9 mouse cellular contexts compared by ENCODE assay signal in the genomic region with DNA sequence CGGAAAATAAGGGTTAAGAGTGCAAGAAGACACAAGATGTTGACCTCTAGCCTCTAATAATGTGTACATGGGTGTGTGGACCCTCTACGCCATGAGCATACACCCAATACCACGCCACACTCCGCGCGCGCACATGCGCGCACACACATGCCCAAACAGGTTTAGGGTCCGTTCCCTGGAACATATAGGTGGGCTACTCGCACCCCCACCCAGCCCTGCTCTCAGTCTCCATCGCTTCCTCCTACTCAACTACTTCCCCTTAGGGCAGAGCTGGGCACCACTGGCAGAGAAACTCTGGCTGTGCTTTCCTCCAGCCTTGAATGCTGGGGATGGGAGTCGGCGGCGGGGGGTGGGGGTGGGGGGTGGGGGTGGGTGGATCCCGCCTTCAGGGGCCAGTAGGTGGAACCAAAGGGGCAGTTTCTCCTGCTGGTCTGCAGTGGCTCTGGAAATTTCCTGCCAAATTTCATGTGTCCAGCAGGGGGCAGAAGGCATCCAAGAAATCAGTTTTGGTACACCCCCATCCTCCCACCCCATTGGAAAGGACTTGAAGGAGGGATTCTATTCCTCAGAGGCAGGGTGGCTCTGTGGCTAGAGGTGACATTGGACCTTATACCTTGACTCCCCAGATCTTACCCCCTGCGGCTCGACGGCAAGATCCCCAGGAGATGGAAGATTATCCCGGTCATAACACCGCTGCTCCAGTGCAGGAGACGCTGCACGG. TPM values are rescaled to one million over a fixed set of nuclear protein-coding genes. Genes with fewer than 3 reads are reported as not detected.
DNase-seq lines count a peak whose midpoint lies in the region; ATAC-seq and TF ChIP-seq lines count a peak whose summit lies in the region.
"Had no signal": no experiment of that assay in that cellular context is flagged by ENCODE, and none has a peak within 500 bp of the region (broad histone marks: within the 10 kb centered on the region; RNA-seq: fewer than 3 reads in every experiment).

No protein-coding gene starts in this region.

- peak overlapping the region; percentile 24 for H3K4me2 ChIP-seq in forebrain, postnatal 0 days (ENCODE audit: low read depth)
- peak overlapping the region; percentile 46 for H3K4me2 ChIP-seq in hindbrain, embryonic 16.5 days (ENCODE audit: low read length)

- ATAC-seq in frontal cortex, adult (ENCODE audit: low TSS enrichment), result no peak
- peak; percentile 42; the same call in 1 of the 2 replicates for ATAC-seq in forebrain, postnatal 0 days
- no peak; the same call in 1 of the 2 replicates for ATAC-seq in hindbrain, embryonic 16.5 days

- 26% methylated on average over 23 of the region's 23 CpGs for WGBS in cerebellum, adult 2 months
- WGBS in forebrain, postnatal 0 days, result 14% methylated on average over 23 of the region's 23 CpGs
- WGBS in hindbrain, embryonic 16.5 days, result 21% methylated on average over 23 of the region's 23 CpGs

- DNase-seq in frontal cortex, adult 2 months (ENCODE audit: extremely low spot score in 1 of 2, low spot score in 1 of 2), result peak; percentile 52 to 87
- peak; percentile 82 to 88 for DNase-seq in cerebellum, adult 2 months
- DNase-seq in forebrain, postnatal 0 days, result peak; percentile 84
- peak; percentile 45 to 48 for DNase-seq in left cerebral cortex, adult 8-10 months (ENCODE audit: low spot score in 2 of 2)
- peak; percentile 82 for DNase-seq in mesoderm, embryonic 11.5 days (ENCODE audit: low read depth, low spot score)
- DNase-seq in splenic B cell, adult 2 months (ENCODE audit: low read depth, low spot score), result peak; percentile 69

- H3K9me3 ChIP-seq in forebrain, postnatal 0 days (ENCODE audit: low read length), result no peaks in the 10 kb centered on the region
- no peaks in the 10 kb centered on the region for H3K9me3 ChIP-seq in hindbrain, embryonic 16.5 days (ENCODE audit: control insufficient read depth, low read length)
- H3K9me3 ChIP-seq: megakaryocyte, embryonic 14.5 days had no signal

- peak; percentile 82 for TF ChIP-seq CTCF in cerebellum, adult 2 months (IDR thresholded peaks at IDR 0.05; ENCODE audit: borderline replicate concordance, insufficient read depth, low read depth, low read length)
- TF ChIP-seq CTCF in forebrain, postnatal 0 days (IDR thresholded peaks at IDR 0.05; ENCODE audit: low read depth), result peak; percentile 86

- H3K9ac ChIP-seq in forebrain, postnatal 0 days, result no peak overlapping the region
- peak overlapping the region; percentile 18; the same call in 1 of the 2 replicates for H3K9ac ChIP-seq in hindbrain, embryonic 16.5 days (ENCODE audit: low read depth, low read length)

- peak overlapping the region; percentile 30 for H3K4me3 ChIP-seq in cerebellum, adult 2 months (replicated peaks; ENCODE audit: insufficient read depth, low read depth, low read length)
- H3K4me3 ChIP-seq in forebrain, postnatal 0 days (ENCODE audit: low read depth, low read length), result no peak overlapping the region
- H3K4me3 ChIP-seq in hindbrain, embryonic 16.5 days (ENCODE audit: low read length), result no peak overlapping the region; the same call in 1 of the 2 replicates
- H3K4me3 ChIP-seq: megakaryocyte, embryonic 14.5 days had no signal

- TF ChIP-seq POLR2A in cerebellum, adult 2 months (IDR thresholded peaks at IDR 0.05; ENCODE audit: borderline replicate concordance, insufficient read depth, low read length), result no peak

- no peaks in the 10 kb centered on the region for H3K36me3 ChIP-seq in forebrain, postnatal 0 days (ENCODE audit: insufficient read depth)
- no peaks in the 10 kb centered on the region for H3K36me3 ChIP-seq in hindbrain, embryonic 16.5 days (ENCODE audit: control insufficient read depth, insufficient read depth, low read length)
- peaks cover 20% of the 10 kb centered on the region for H3K36me3 ChIP-seq in splenic B cell, adult 2 months (ENCODE audit: control insufficient read depth, insufficient read depth, low read length, poor library complexity, severe bottlenecking)

- H3K27ac ChIP-seq in cerebellum, adult 2 months (ENCODE audit: insufficient read depth, low read length), result peak overlapping the region; percentile 51; the same call in 1 of the 2 replicates
- no peak overlapping the region for H3K27ac ChIP-seq in forebrain, postnatal 0 days (ENCODE audit: low read depth, low read length)
- no peak overlapping the region for H3K27ac ChIP-seq in hindbrain, embryonic 16.5 days (ENCODE audit: low read depth, low read length)

- H3K4me1 ChIP-seq in cerebellum, adult 2 months (ENCODE audit: control insufficient read depth, insufficient read depth, low read length), result peaks cover 36% of the 10 kb centered on the region
- H3K4me1 ChIP-seq in forebrain, postnatal 0 days (ENCODE audit: insufficient read depth), result no peaks in the 10 kb centered on the region; the same call in 1 of the 2 replicates
- peaks cover 27% of the 10 kb centered on the region for H3K4me1 ChIP-seq in hindbrain, embryonic 16.5 days (ENCODE audit: control insufficient read depth, insufficient read depth, low read depth, low read length)

- H3K27me3 ChIP-seq in cerebellum, adult 2 months (ENCODE audit: control insufficient read depth, insufficient read depth, low read length), result no peaks in the 10 kb centered on the region
- no peaks in the 10 kb centered on the region for H3K27me3 ChIP-seq in forebrain, postnatal 0 days (ENCODE audit: insufficient read depth, low read length)
- peaks cover 7% of the 10 kb centered on the region for H3K27me3 ChIP-seq in hindbrain, embryonic 16.5 days (replicated peaks; ENCODE audit: control insufficient read depth, insufficient read depth, low read length)
- no peaks in the 10 kb centered on the region for H3K27me3 ChIP-seq in splenic B cell, adult 2 months (ENCODE audit: control insufficient read depth, insufficient read depth, low read length, poor library complexity, severe bottlenecking)

RNA-seq across cellular contexts. Expression of gene Cd40, which starts 14.8 kb away (rescaled TPM):
- polyA plus RNA-seq in frontal cortex, adult 2 months (2012; rRNA removed), result 1.5 and 1.8 TPM in 2 replicates
- 2.1 TPM in 2 replicates for polyA plus RNA-seq in cerebellum, adult 2 months (2012; rRNA removed)
- 5.0 TPM in 2 replicates for total RNA-seq in forebrain, postnatal 0 days (2014; rRNA removed)
- polyA plus RNA-seq in forebrain, postnatal 0 days (2015; fragmentation: Nextera tagmentation; extraction: Ambion mirVana), result 4.7 and 7.0 TPM in 2 replicates
- polyA plus RNA-seq in hindbrain, embryonic 16.5 days (2015; fragmentation: Nextera tagmentation; extraction: Ambion mirVana), result 6.1 and 7.9 TPM in 2 replicates
- total RNA-seq in left cerebral cortex, adult 8-10 months (2022), result under 1 TPM; 0.23 to 0.81 (median 0.59) TPM

RNA-seq across cellular contexts. Expression of gene 1700025C18Rik, which starts 20.3 kb away (rescaled TPM):
- polyA plus RNA-seq in frontal cortex, adult 2 months (2012; rRNA removed), result not detected in 2 replicates
- not detected in 2 replicates for polyA plus RNA-seq in cerebellum, adult 2 months (2012; rRNA removed)
- total RNA-seq in forebrain, postnatal 0 days (2014; rRNA removed), result not detected in 2 replicates
- polyA plus RNA-seq in forebrain, postnatal 0 days (2015; fragmentation: Nextera tagmentation; extraction: Ambion mirVana), result not detected in 2 replicates
- not detected in 2 replicates for polyA plus RNA-seq in hindbrain, embryonic 16.5 days (2015; fragmentation: Nextera tagmentation; extraction: Ambion mirVana)
- not detected for total RNA-seq in left cerebral cortex, adult 8-10 months (2022)

RNA-seq across cellular contexts. Expression of gene Ncoa5, which starts 35.6 kb away (rescaled TPM):
- 57.4 and 67.1 TPM in 2 replicates for polyA plus RNA-seq in frontal cortex, adult 2 months (2012; rRNA removed)
- polyA plus RNA-seq in cerebellum, adult 2 months (2012; rRNA removed), result 54.9 and 56.7 TPM in 2 replicates
- 81.8 and 96.3 TPM in 2 replicates for total RNA-seq in forebrain, postnatal 0 days (2014; rRNA removed)
- polyA plus RNA-seq in forebrain, postnatal 0 days (2015; fragmentation: Nextera tagmentation; extraction: Ambion mirVana), result 49.2 and 64.4 TPM in 2 replicates
- 83.8 and 90.0 TPM in 2 replicates for polyA plus RNA-seq in hindbrain, embryonic 16.5 days (2015; fragmentation: Nextera tagmentation; extraction: Ambion mirVana)
- total RNA-seq in left cerebral cortex, adult 8-10 months (2022), result 10 to 100 TPM; 41.4 to 50.4 (median 44.6) TPM
